Mouse (Mus musculus) layer of hippocampus, adult 2 months (tissue): Measurements from ENCODE around the gene Pdik1l. TPM values are rescaled to one million over a fixed set of nuclear protein-coding genes. Genes with fewer than 3 reads are reported as not detected.
A peak's percentile ranks its signal among the peaks of the same experiment; 100 is the strongest.

ENCODE experiments used
- DNase-seq, 2 experiments: peaks; one replicate each; pipeline ENCODE4 v3.0.0; 2022; ENCODE audit warnings: low spot score in 2 of 2
- H3K27ac ChIP-seq: fragments of 200-600 bp; 2 replicates; pipeline ENCODE4 v1.8.1; 2022
- H3K4me3 ChIP-seq: fragments of 200-600 bp; 2 replicates; pipeline ENCODE4 v1.8.1; 2022; ENCODE audit warnings: mild to moderate bottlenecking
- CTCF ChIP-seq: fragments of 200-600 bp; conservative IDR thresholded peaks from 2 replicates; pipeline ENCODE4 v1.8.1; 2022; ENCODE audit warnings: antibody characterized with exemption, mild to moderate bottlenecking, moderate library complexity
- long read RNA-seq, 2 experiments: library from polyadenylated mRNA; stranded (forward); transcript quantifications; one replicate each; pipeline ENCODE4 v2.0.0; 2021; ENCODE audit warnings: borderline mapping rate in 2 of 2
- total RNA-seq, 2 experiments: library from RNA; stranded (reverse); gene quantifications; 2 replicates each; pipeline ENCODE4 v1.2.3; 2021

Pdik1l gene
- 10 to 100 TPM; 16.9 to 18.6 TPM for total RNA-seq
- long read RNA-seq, experiment 1, full-length matches to known transcripts, result 9 of 11 reads
- long read RNA-seq, experiment 1, partial matches to known transcripts, result 0 of 11 reads
- long read RNA-seq, experiment 1, other reads (novel, unspliced or antisense), result 2 of 11 reads
- long read RNA-seq, experiment 2, full-length matches to known transcripts, result 4 of 4 reads
- long read RNA-seq, experiment 2, partial matches to known transcripts, result 0 of 4 reads
- long read RNA-seq, experiment 2, other reads (novel, unspliced or antisense), result 0 of 4 reads

GRCm38 (mm10) chr4:134287575-134288025 lies at the start of gene Pdik1l:
Gene Pdik1l, minus strand, starts transcription at chr4:134287895.
- H3K4me3 ChIP-seq, result peak within 1 kb of the TSS; percentile 89
- H3K27ac ChIP-seq, result peak within 1 kb of the TSS; percentile 98
- peak; percentile 50 to 66 for DNase-seq
- no peak for TF ChIP-seq CTCF

GRCm38 (mm10) chr4:134330281-134330680 lies 42.6 kb upstream of the Pdik1l start:
- no peak for TF ChIP-seq CTCF
- Histone ChIP-seq H3K27ac (no peak overlapping the region), H3K4me3 (no peak overlapping the region)
- no peak for DNase-seq

- H3K4me3 ChIP-seq, result no peak overlapping the region
- DNase-seq, result no peak
- no peak overlapping the region for H3K27ac ChIP-seq
- no peak for TF ChIP-seq CTCF
Observed at GRCm38 (mm10) chr4:134328832-134329231, 41.1 kb upstream of the Pdik1l start.

GRCm38 (mm10) chr4:134328151-134328550 lies 40.5 kb upstream of the Pdik1l start:
- no peak for DNase-seq
- Histone ChIP-seq H3K27ac (no peak overlapping the region), H3K4me3 (no peak overlapping the region)
- TF ChIP-seq CTCF, result no peak

DNA sequence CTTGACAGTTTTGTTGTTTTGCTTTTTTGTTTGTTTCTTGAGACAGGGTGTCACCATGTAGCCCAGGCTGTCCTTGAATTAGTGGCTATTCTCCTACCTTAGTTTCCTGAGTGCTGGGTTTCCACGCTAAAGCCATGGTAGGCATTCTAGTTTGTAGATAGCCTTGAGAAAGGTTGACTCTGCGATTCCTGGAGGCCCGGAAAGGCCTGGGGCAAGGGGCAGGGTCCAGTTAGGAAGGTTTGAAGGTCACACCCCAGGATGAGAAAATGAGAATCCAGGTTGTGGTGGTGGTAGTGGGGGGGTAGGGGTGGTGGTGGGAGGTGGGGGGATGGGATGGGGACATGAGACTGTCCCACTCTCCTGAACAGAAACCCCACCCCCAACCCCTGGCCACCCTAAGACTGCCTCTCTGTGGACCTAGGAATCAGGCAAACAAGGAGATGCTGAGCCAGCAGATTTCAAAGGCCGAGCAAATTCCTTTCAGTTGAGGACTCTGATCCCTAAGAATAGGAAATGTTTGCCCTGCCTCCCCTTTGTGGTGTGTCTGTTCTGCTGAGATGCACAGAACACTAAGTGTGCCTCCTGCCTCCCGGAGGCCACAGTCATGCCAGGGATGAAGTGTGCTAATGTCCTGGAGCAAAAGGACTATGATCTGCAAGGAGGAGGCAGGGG lies 39.3 kb upstream of the Pdik1l start:
- Histone ChIP-seq H3K27ac (no peak overlapping the region), H3K4me3 (no peak overlapping the region)
- no peak for TF ChIP-seq CTCF
- DNase-seq, result no peak

- no peak overlapping the region for H3K4me3 ChIP-seq
Observed at GRCm38 (mm10) chr4:134324655-134325054, 37.0 kb upstream of the Pdik1l start.

DNA sequence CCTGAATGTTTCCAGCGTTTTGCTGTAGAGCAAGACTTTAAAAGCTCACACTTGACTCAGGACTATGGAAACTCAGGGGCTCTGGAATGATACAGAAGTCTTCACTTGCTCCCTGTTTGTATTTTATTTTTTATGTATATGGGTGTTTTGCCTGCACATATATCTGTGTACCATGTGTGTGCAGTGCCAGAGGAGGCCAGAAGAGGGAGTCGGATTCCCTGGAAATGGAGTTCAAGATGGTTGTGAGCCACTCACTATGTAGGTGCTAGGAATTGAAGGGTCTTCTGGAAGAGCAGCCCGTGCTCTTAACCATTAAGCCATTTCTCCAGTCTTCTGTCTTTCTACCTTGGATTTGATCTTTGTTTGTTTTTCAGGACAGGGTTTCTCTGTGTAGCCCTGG lies 33.8 kb upstream of the Pdik1l start:
- no peak for DNase-seq
- peak; percentile 39 for TF ChIP-seq CTCF
- no peak overlapping the region for H3K4me3 ChIP-seq
- H3K27ac ChIP-seq, result no peak overlapping the region

More at GRCm38 (mm10) chr4:134324655-134325054, 37.0 kb upstream of the Pdik1l start:
- no peak for TF ChIP-seq CTCF
- DNase-seq, result no peak
- H3K27ac ChIP-seq, result no peak overlapping the region

DNA sequence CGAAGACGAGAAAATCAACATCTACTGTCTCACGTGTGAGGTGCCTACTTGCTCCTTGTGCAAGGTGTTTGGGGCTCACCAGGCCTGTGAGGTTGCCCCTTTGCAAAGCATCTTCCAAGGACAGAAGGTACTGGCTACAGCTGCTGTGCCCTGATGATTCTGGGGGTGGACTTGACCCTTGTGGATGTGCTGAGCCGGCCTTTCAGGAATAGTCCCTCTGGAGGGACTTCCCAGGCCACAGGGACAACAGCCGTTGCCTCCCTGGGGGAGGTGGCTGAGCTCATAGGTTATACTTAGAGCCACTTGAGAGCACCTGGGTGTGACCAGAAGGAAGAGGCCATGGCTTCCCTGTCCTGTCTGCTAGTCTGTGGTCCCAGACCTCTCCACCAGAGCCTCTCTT lies 32.0 kb upstream of the Pdik1l start:
- no peak overlapping the region for H3K4me3 ChIP-seq
- no peak overlapping the region for H3K27ac ChIP-seq
- no peak for DNase-seq
- no peak for TF ChIP-seq CTCF

DNA sequence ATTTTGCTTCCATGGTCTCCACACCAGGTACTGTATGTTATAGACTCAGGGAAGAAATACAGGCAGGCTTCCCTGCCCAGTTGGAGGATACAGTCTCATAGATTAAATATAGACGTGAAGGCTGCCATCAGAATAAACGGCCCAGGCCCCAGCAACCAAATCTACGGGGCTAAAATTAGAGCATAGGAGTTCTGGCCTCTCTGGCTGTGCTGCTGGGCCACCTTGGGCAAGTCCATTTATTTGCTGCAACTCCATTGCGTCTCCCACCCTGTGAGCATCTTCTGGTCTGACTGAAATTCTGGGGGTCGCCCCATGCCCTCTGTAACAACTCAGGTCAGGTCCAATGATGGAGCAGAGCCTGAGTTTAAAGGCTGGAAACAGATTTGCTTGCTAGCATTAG lies 31.4 kb upstream of the Pdik1l start:
- Histone ChIP-seq H3K4me3 (no peak overlapping the region), H3K27ac (no peak overlapping the region)
- DNase-seq, result no peak
- no peak for TF ChIP-seq CTCF

DNA sequence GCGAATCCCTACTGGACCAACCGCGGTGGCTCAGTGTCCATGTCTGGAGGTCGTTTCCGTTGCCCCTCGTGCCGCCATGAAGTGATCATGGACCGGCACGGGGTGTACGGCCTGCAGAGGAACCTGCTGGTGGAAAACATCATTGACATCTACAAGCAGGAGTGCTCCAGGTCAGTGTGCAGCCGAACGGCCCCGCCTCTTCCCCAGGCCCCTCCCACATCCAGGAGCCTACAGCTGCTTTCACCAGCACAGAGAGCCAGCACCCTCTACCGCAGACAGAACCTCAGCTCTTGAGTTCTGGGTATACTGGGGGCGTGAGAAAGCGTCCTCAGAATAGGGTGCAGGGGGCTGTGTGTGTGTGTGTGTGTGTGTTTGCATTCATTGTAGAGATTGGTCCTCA lies 28.7 kb upstream of the Pdik1l start:
- H3K27ac ChIP-seq, result no peak overlapping the region
- DNase-seq, result no peak
- no peak for TF ChIP-seq CTCF
- H3K4me3 ChIP-seq, result no peak overlapping the region

DNA sequence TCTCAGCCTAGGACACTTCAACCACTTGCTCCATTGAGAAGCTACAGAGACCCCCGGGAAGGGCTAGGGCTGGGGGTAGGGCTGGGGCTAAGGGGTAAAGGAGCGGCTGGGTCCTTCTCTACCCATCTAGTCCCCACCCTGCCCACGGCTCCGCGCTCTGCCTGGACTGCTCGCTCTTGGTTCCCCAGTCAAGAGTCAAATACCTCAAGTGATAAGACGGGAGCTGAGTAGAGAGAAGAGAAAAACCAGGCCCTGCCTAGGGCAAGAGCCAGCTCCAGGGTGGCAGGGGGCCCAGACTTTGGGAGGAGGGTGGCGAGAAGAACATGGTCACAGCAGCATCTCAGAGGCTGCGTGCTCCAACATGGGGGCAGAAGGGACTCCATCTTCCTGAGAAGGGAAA lies 27.8 kb upstream of the Pdik1l start:
- no peak for TF ChIP-seq CTCF
- H3K27ac ChIP-seq, result no peak overlapping the region
- no peak for DNase-seq
- H3K4me3 ChIP-seq, result no peak overlapping the region

GRCm38 (mm10) chr4:134314876-134315275 lies 27.2 kb upstream of the Pdik1l start, which contains the start of gene Trim63:
Gene Trim63, plus strand, starts transcription at chr4:134315120.
- DNase-seq, result no peak
- no peak for TF ChIP-seq CTCF
- Histone ChIP-seq H3K27ac (no peak within 1 kb of the TSS), H3K4me3 (no peak within 1 kb of the TSS)

DNA sequence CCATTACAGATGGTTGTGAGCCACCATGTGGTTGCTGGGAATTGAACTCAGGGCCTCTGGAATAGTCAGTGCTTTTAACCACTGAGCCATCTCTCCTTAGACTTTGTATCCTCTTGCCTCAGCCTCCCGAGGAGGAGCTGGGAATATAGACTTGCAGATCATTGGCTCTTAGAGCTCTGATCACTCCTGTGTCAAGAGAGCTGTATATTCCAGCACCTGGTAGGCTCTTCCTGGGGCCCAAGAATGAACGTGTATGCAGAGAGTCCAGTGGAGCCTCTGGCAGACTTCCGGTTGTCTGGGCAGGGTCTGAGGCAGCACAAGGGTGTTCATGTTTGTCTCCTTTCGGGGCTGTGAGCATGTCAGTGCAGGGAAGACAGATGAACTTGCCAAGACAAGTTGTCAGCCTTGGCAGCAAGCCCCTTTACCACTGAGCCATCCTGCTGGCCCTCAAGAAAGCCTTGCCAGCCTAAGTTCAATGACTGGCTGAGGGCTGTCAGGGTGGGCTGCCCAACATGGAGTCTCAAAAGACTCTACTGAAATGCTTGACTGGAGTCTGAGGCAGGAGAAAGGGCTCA lies 26.5 kb upstream of the Pdik1l start:
- H3K27ac ChIP-seq, result no peak overlapping the region
- DNase-seq, result no peak
- TF ChIP-seq CTCF, result no peak
- no peak overlapping the region for H3K4me3 ChIP-seq
